9 mouse cellular contexts compared by ENCODE assay signal in the genomic region with DNA sequence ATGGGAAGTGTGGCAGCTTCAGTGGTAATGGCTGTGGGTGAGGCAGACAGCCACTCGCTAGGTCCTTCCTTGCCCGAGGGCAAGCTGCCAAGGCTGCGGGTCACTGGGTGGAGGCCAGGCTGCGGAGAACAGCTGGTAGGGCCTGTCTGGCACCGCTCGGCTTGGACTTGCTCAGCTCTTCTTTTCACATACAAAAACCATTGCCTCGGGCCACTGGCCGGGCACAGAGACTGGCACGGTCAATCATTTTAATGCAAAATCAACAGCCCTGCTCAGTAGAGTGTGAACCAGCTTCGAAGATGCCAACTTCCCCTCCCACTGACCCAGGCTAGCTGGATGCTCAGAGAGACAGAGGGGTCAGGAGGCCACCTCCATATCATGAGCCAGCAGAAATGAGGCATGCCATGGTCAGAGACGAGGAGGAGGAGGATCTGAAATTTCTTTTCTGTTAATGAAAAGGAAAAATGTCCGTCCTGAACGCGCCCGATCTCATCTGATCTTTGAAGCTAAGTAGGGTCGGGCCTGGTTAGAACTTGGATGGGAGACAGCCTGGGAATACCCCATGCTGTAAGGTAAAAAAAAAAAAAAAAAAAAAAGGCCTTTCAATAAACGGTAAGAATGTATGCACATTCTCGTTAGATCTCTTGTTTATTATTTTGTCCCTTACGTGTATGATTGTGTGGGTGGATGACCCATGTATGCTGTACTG. TPM values are rescaled to one million over a fixed set of nuclear protein-coding genes. Genes with fewer than 3 reads are reported as not detected.
DNase-seq lines count a peak whose midpoint lies in the region; ATAC-seq and TF ChIP-seq lines count a peak whose summit lies in the region.
"Had no signal": no experiment of that assay in that cellular context is flagged by ENCODE, and none has a peak within 500 bp of the region (broad histone marks: within the 10 kb centered on the region; RNA-seq: fewer than 3 reads in every experiment).

No protein-coding gene starts in this region.

- peak; percentile 95 for ATAC-seq in forebrain, embryonic 15.5 days (replicated peaks)

- no peak overlapping the region for H3ac ChIP-seq in myocyte (ENCODE audit: control insufficient read depth, insufficient read length)

- H3K9me3 ChIP-seq in forebrain, embryonic 15.5 days, result no peaks in the 10 kb centered on the region

- WGBS in forebrain, embryonic 15.5 days, result 64% methylated on average over 19 of the region's 19 CpGs

- no peak overlapping the region for H3K9ac ChIP-seq in forebrain, embryonic 15.5 days (replicated peaks)

- no peaks in the 10 kb centered on the region for H3K36me3 ChIP-seq in forebrain, embryonic 15.5 days
- no peaks in the 10 kb centered on the region for H3K36me3 ChIP-seq in myocyte (ENCODE audit: control insufficient read depth, insufficient read depth)

- no peak overlapping the region; the same call in 1 of the 2 replicates for H3K27ac ChIP-seq in forebrain, embryonic 15.5 days (replicated peaks)

- no peaks in the 10 kb centered on the region for H3K79me2 ChIP-seq in myocyte (ENCODE audit: control insufficient read depth, insufficient read depth)

- no peak for TF ChIP-seq POLR2A in myocyte (IDR thresholded peaks at IDR 0.05; ENCODE audit: insufficient read length, low read depth)

- H3K4me2 ChIP-seq in forebrain, embryonic 15.5 days (replicated peaks), result 0 out of 2 replicates have a peak overlapping the region, but pooled peaks have one; percentile 5
- peak overlapping the region; percentile 84 for H3K4me2 ChIP-seq in myocyte (ENCODE audit: low read depth)

- DNase-seq in 416B (ENCODE audit: low read depth), result peak; percentile 17
- peak; percentile 63 for DNase-seq in adrenal gland, adult 8-10 months
- peak; percentile 46 to 65 for DNase-seq in heart, postnatal 36 days
- DNase-seq in layer of hippocampus, postnatal 10 days (ENCODE audit: low spot score in 2 of 2), result peak; percentile 71 to 76
- DNase-seq in embryo, embryonic 10 days (ENCODE audit: low spot score), result no peak
- DNase-seq in spleen, postnatal 4 days (ENCODE audit: low spot score in 2 of 2), result no peak

- H3K27me3 ChIP-seq in forebrain, embryonic 15.5 days, result no peaks in the 10 kb centered on the region
- no peaks in the 10 kb centered on the region for H3K27me3 ChIP-seq in myocyte (ENCODE audit: control insufficient read depth, insufficient read depth, insufficient read length)

- no peak overlapping the region for H3K4me3 ChIP-seq in forebrain, embryonic 15.5 days
- no peak overlapping the region for H3K4me3 ChIP-seq in myocyte

- intact Hi-C loops in heart, postnatal 36 days (cut with DNase I), result no loop called here

- peaks cover 7% of the 10 kb centered on the region; the same call in 1 of the 2 replicates for H3K4me1 ChIP-seq in forebrain, embryonic 15.5 days

TF ChIP-seq in myocyte, 11 proteins besides CTCF, POLR2A, EP300 and RAD21:
- TF ChIP-seq CEBPB (IDR thresholded peaks at IDR 0.05; ENCODE audit: insufficient read depth, poor library complexity, severe bottlenecking) (no peak), SRF (IDR thresholded peaks at IDR 0.05; ENCODE audit: control insufficient read depth, insufficient read length, low read depth) (no peak), REST (IDR thresholded peaks at IDR 0.05; ENCODE audit: insufficient read depth, insufficient read length) (no peak), POLR2AphosphoS2 (IDR thresholded peaks at IDR 0.05; ENCODE audit: insufficient read length, low read depth) (no peak), MYOG (IDR thresholded peaks at IDR 0.05; ENCODE audit: control insufficient read depth in 1 of 3, insufficient read depth in 1 of 3, insufficient read length in 2 of 3, low read depth in 2 of 3) (peak; percentile 77 to 95 (median 94)), TCF12 (IDR thresholded peaks at IDR 0.05; ENCODE audit: insufficient read depth, poor library complexity, severe bottlenecking) (peak; percentile 45), E2F4 (IDR thresholded peaks at IDR 0.05; ENCODE audit: insufficient read depth) (no peak), TCF3 (IDR thresholded peaks at IDR 0.05; ENCODE audit: insufficient read length, low read depth) (peak; percentile 44), MAX (IDR thresholded peaks at IDR 0.05; ENCODE audit: low read depth) (no peak), MYOD1 (IDR thresholded peaks at IDR 0.05; ENCODE audit: control insufficient read depth in 1 of 3, insufficient read length in 2 of 3, low read depth in 2 of 3) (peak in 2 of 3 experiments; percentile 95 to 97), USF1 (IDR thresholded peaks at IDR 0.05; ENCODE audit: low read depth) (no peak)

RNA-seq across cellular contexts. Expression of a gene that starts 48.0 kb away (rescaled TPM):
- 1 to 10 TPM; 2.0 to 3.9 (median 2.8) TPM for total RNA-seq in adrenal gland, adult 8-10 months (2022)
- 0.22 and 0.29 TPM in 2 replicates for polyA plus RNA-seq in forebrain, embryonic 15.5 days (2015; fragmentation: Nextera tagmentation; extraction: Ambion mirVana)
- 1 to 10 TPM; 2.8 to 3.5 TPM for total RNA-seq in heart, postnatal 36 days (2021)
- total RNA-seq in layer of hippocampus, postnatal 10 days (2021), result under 1 TPM; 0.18 to 0.69 TPM
- polyA plus RNA-seq in myocyte (2012; fragmentation: generic; extraction: Trizol), result 0.08 TPM
- total RNA-seq: hematopoietic stem cell, adult 5-6 weeks had no signal

RNA-seq across cellular contexts. Expression of a gene that starts 48.0 kb away (rescaled TPM):
- total RNA-seq in adrenal gland, adult 8-10 months (2022), result 1 to 10 TPM; 7.0 to 9.1 (median 7.3) TPM
- polyA plus RNA-seq in forebrain, embryonic 15.5 days (2015; fragmentation: Nextera tagmentation; extraction: Ambion mirVana), result 0.22 and 0.28 TPM in 2 replicates
- total RNA-seq in heart, postnatal 36 days (2021), result 1 to 10 TPM; 7.0 to 8.5 TPM
- under 1 TPM; 0.65 to 0.89 TPM for total RNA-seq in layer of hippocampus, postnatal 10 days (2021)
- 0.19 TPM for polyA plus RNA-seq in myocyte (2012; fragmentation: generic; extraction: Trizol)
- total RNA-seq: hematopoietic stem cell, adult 5-6 weeks had no signal

Comparison
In these comparisons a context has a peak if more than half of its experiments do, and no peak if none do; other contexts are left out.
1. DNase-seq: peak in 416B (single experiment), adrenal gland, adult 8-10 months (single experiment), heart, postnatal 36 days (2 of 2) and layer of hippocampus, postnatal 10 days (2 of 2); none in embryo, embryonic 10 days (single experiment) and spleen, postnatal 4 days (0 of 2).
2. RNA of a gene that starts 48.0 kb away (total RNA-seq): 7.0 to 8.5 TPM in heart, postnatal 36 days and 7.0 to 9.1 TPM in adrenal gland, adult 8-10 months; 0.65 to 0.89 TPM in layer of hippocampus, postnatal 10 days; every median in the first group is over 4 times any median in the second.